9 mouse cellular contexts compared by ENCODE assay signal in the genomic region with DNA sequence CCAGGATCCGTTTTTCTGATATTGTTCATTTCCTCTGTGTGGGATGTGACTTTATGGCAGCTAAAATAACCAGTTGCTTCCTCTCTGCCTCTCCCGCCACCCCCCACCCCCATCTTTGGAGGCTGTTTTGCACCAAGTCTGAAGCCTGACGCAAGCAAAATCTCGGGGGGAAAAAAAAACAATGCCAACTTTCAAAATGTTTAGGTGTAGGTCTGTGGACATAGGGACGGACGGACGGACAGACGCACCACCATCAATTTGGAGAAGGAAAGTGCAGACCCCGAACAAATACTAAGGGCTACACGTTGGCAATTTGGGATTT. TPM values are rescaled to one million over a fixed set of nuclear protein-coding genes. Genes with fewer than 3 reads are reported as not detected.
DNase-seq lines count a peak whose midpoint lies in the region; ATAC-seq and TF ChIP-seq lines count a peak whose summit lies in the region.
"Had no signal": no experiment of that assay in that cellular context is flagged by ENCODE, and none has a peak within 500 bp of the region (broad histone marks: within the 10 kb centered on the region; RNA-seq: fewer than 3 reads in every experiment).

No protein-coding gene starts in this region.

- no peak for DNase-seq in heart, adult 9 months (ENCODE audit: low spot score in 2 of 2)
- DNase-seq in Muller cell, postnatal 12 days (ENCODE audit: inconsistent ontology term), result no peak
- no peak for DNase-seq in c-Kit-positive CD71-positive TER-119-positive erythroid progenitor cells, embryonic 14.5 days (ENCODE audit: low spot score)
- no peak for DNase-seq in cerebellum, postnatal 4 days (ENCODE audit: low spot score in 2 of 2)

- H3K79me3 ChIP-seq in C2C12 (ENCODE audit: low read depth), result no peaks in the 10 kb centered on the region

- H3K27me3 ChIP-seq in heart, embryonic 12.5 days (replicated peaks), result peaks cover 65% of the 10 kb centered on the region
- no peaks in the 10 kb centered on the region for H3K27me3 ChIP-seq in C2C12 (ENCODE audit: control insufficient read depth, insufficient read depth, insufficient read length)
- peaks cover 82% of the 10 kb centered on the region for H3K27me3 ChIP-seq in liver, embryonic 12.5 days (replicated peaks)

- 6% methylated on average over 10 of the region's 10 CpGs for WGBS in heart, embryonic 12.5 days
- under 1% methylated on average over 10 of the region's 10 CpGs for WGBS in liver, embryonic 12.5 days (ENCODE audit: insufficient replicate concordance)

- no peak overlapping the region for H3K9ac ChIP-seq in heart, embryonic 12.5 days
- H3K9ac ChIP-seq in liver, embryonic 12.5 days, result peak overlapping the region; percentile 80
- H3K9ac ChIP-seq: forebrain, embryonic 13.5 days had no signal

- H3ac ChIP-seq in C2C12 (ENCODE audit: control insufficient read depth, insufficient read length, low read depth), result no peak overlapping the region

- peak overlapping the region; percentile 71 for H3K4me3 ChIP-seq in heart, embryonic 12.5 days
- peak overlapping the region; percentile 52 for H3K4me3 ChIP-seq in C2C12 (ENCODE audit: insufficient read depth, poor library complexity, severe bottlenecking)
- H3K4me3 ChIP-seq in bone marrow macrophage, adult 2 months (ENCODE audit: insufficient read depth, low read length), result peak overlapping the region; percentile 99
- peak overlapping the region; percentile 70 for H3K4me3 ChIP-seq in liver, embryonic 12.5 days

- H3K27ac ChIP-seq in heart, embryonic 12.5 days (ENCODE audit: poor library complexity, severe bottlenecking), result peak overlapping the region; percentile 18
- peak overlapping the region; percentile 99 for H3K27ac ChIP-seq in bone marrow macrophage, adult 2 months (ENCODE audit: insufficient read depth, low read depth, low read length)
- peak overlapping the region; percentile 85 for H3K27ac ChIP-seq in liver, embryonic 12.5 days
- H3K27ac ChIP-seq: forebrain, embryonic 13.5 days had no signal

- TF ChIP-seq CTCF in C2C12 (IDR thresholded peaks at IDR 0.05; ENCODE audit: control insufficient read depth, insufficient read depth, insufficient read length), result no peak
- no peak for TF ChIP-seq CTCF in bone marrow macrophage, adult 2 months (IDR thresholded peaks at IDR 0.05; ENCODE audit: low read depth, low read length)

- H3K9me3 ChIP-seq in heart, embryonic 12.5 days (replicated peaks), result no peaks in the 10 kb centered on the region
- H3K9me3 ChIP-seq in liver, embryonic 12.5 days (replicated peaks), result no peaks in the 10 kb centered on the region
- H3K9me3 ChIP-seq: forebrain, embryonic 13.5 days had no signal

- H3K36me3 ChIP-seq in heart, embryonic 12.5 days, result no peaks in the 10 kb centered on the region
- H3K36me3 ChIP-seq in C2C12 (ENCODE audit: control insufficient read depth, insufficient read depth), result no peaks in the 10 kb centered on the region
- H3K36me3 ChIP-seq in liver, embryonic 12.5 days, result peaks cover 10% of the 10 kb centered on the region; the same call in 1 of the 2 replicates

- peak overlapping the region; percentile 81 for H3K4me2 ChIP-seq in heart, embryonic 12.5 days
- peak overlapping the region; percentile 86 for H3K4me2 ChIP-seq in liver, embryonic 12.5 days

- H3K4me1 ChIP-seq in heart, embryonic 12.5 days (replicated peaks), result peaks cover 18% of the 10 kb centered on the region
- H3K4me1 ChIP-seq in bone marrow macrophage, adult 2 months (ENCODE audit: control insufficient read depth, insufficient read depth, low read length), result peaks cover 15% of the 10 kb centered on the region
- H3K4me1 ChIP-seq in liver, embryonic 12.5 days, result peaks cover 49% of the 10 kb centered on the region

- ATAC-seq in heart, embryonic 12.5 days (ENCODE audit: insufficient number of reproducible peaks, low FRiP score), result no peak; the same call in 1 of the 2 replicates
- ATAC-seq in liver, embryonic 12.5 days, result no peak

- TF ChIP-seq POLR2A in bone marrow macrophage, adult 2 months (IDR thresholded peaks at IDR 0.05; ENCODE audit: borderline replicate concordance, low read depth, low read length), result no peak

- H3K79me2 ChIP-seq in C2C12 (ENCODE audit: control insufficient read depth, insufficient read depth), result no peaks in the 10 kb centered on the region

TF ChIP-seq in C2C12, 6 proteins besides CTCF, POLR2A, EP300 and RAD21:
- no peak for TF ChIP-seq MYOG (IDR thresholded peaks at IDR 0.05; ENCODE audit: control insufficient read depth, extremely low read depth, insufficient read length)
- TF ChIP-seq MYOD1 (IDR thresholded peaks at IDR 0.05; ENCODE audit: control insufficient read depth, insufficient read length, low read depth), result no peak
- no peak for TF ChIP-seq USF1 (IDR thresholded peaks at IDR 0.05; ENCODE audit: low read depth)
- no peak for TF ChIP-seq FOSL1 (IDR thresholded peaks at IDR 0.05; ENCODE audit: insufficient read depth, low read length, poor library complexity, severe bottlenecking)

RNA-seq across cellular contexts. Expression of a gene that starts 1.2 kb away (rescaled TPM):
- polyA plus RNA-seq in heart, embryonic 12.5 days (2016; fragmentation: Nextera tagmentation; extraction: Ambion mirVana), result 13.4 and 14.0 TPM in 2 replicates
- 0.74 TPM for polyA plus RNA-seq in C2C12 (2012; fragmentation: generic; extraction: Trizol)
- 62.3 and 71.5 TPM in 2 replicates for polyA plus RNA-seq in bone marrow macrophage, adult 2 months (2012; ENCODE audit: insufficient read depth, insufficient read length, missing spikeins)
- 38.9 and 39.8 TPM in 2 replicates for polyA plus RNA-seq in liver, embryonic 12.5 days (2016; fragmentation: Nextera tagmentation; extraction: Ambion mirVana)

RNA-seq across cellular contexts. Expression of a gene that starts 59.6 kb away (rescaled TPM):
- polyA plus RNA-seq in heart, embryonic 12.5 days (2016; fragmentation: Nextera tagmentation; extraction: Ambion mirVana), result 53.6 and 57.7 TPM in 2 replicates
- polyA plus RNA-seq in C2C12 (2012; fragmentation: generic; extraction: Trizol), result 10.5 TPM
- polyA plus RNA-seq in bone marrow macrophage, adult 2 months (2012; ENCODE audit: insufficient read depth, insufficient read length, missing spikeins), result 34.8 and 34.9 TPM in 2 replicates
- polyA plus RNA-seq in liver, embryonic 12.5 days (2016; fragmentation: Nextera tagmentation; extraction: Ambion mirVana), result 69.1 and 69.8 TPM in 2 replicates

Comparison
In these comparisons a context has a peak if more than half of its experiments do, and no peak if none do; other contexts are left out.
1. H3K27ac ChIP-seq: peak in every context shown above with its lines; median percentile 99 in bone marrow macrophage, adult 2 months; 85 in liver, embryonic 12.5 days; 18 in heart, embryonic 12.5 days.